Mouse (Mus musculus) CH12.LX (cell line): ENCODE results near the gene Papola. TPM values are rescaled to one million over a fixed set of nuclear protein-coding genes. Genes with fewer than 3 reads are reported as not detected.
A peak's percentile ranks its signal among the peaks of the same experiment; 100 is the strongest.

Experiments
- DNase-seq: peaks from one replicate; pipeline ENCODE4 v3.0.0-alpha.2; 2013; ENCODE audit errors: extremely low read depth
- H3K27ac ChIP-seq: 2 replicates; pipeline ENCODE4 v1.5.1; 2012; ENCODE audit warnings: low read depth, mild to moderate bottlenecking, control low read depth, moderate library complexity; ENCODE audit not compliant: insufficient read depth
- H3K27me3 ChIP-seq: replicated peaks from 2 replicates; pipeline ENCODE3; 2012; ENCODE audit warnings: inconsistent platforms
- H3K36me3 ChIP-seq, 2 experiments: replicated peaks in 1 of 2; 2 replicates each; pipeline versions ENCODE3 to v1.6.1; 2012; ENCODE audit warnings: inconsistent platforms in 1 of 2, low read length in 1 of 2, mild to moderate bottlenecking in 1 of 2, mixed read lengths in 1 of 2, moderate library complexity in 1 of 2; ENCODE audit not compliant: control insufficient read depth in 1 of 2, insufficient read depth in 1 of 2
- H3K4me1 ChIP-seq, 2 experiments: 2 replicates each; pipeline ENCODE4 v1.6.1; 2012; ENCODE audit warnings: inconsistent platforms in 1 of 2, moderate library complexity in 1 of 2; ENCODE audit not compliant: insufficient read depth in 2 of 2, control insufficient read depth in 1 of 2
- H3K4me2 ChIP-seq: 2 replicates; pipeline ENCODE4 v1.6.1; 2012; ENCODE audit warnings: low read depth, mild to moderate bottlenecking, control low read depth; ENCODE audit not compliant: poor library complexity, insufficient read depth, severe bottlenecking
- H3K4me3 ChIP-seq, 3 experiments: fragments of 150-350 bp in 1 of 3; sonication (generic) in 1 of 3; replicated peaks in 1 of 3; 2 replicates each; pipeline versions ENCODE3 to v1.5.1; 2011 to 2012; ENCODE audit warnings: low read depth in 2 of 3, low read length in 2 of 3, mild to moderate bottlenecking in 2 of 3, moderate library complexity in 2 of 3, control low read depth in 1 of 3, improper control_type of control experiment in 1 of 3, inconsistent platforms in 1 of 3, mixed read lengths in 1 of 3; ENCODE audit not compliant: poor library complexity in 1 of 3
- H3K79me2 ChIP-seq: replicated peaks from 2 replicates; pipeline ENCODE4 v1.6.1; 2012; ENCODE audit warnings: mild to moderate bottlenecking, moderate library complexity; ENCODE audit not compliant: control insufficient read depth, poor library complexity, insufficient read depth, severe bottlenecking; ENCODE audit errors: extremely low read depth
- H3K9ac ChIP-seq: 2 replicates; pipeline ENCODE4 v1.6.1; 2012; ENCODE audit warnings: low read depth, mild to moderate bottlenecking, control low read depth, moderate library complexity; ENCODE audit not compliant: insufficient read depth
- H3K9me3 ChIP-seq: replicated peaks from 2 replicates; pipeline ENCODE3; 2012; ENCODE audit warnings: low read length, inconsistent platforms, mixed read lengths
- BHLHE40 ChIP-seq: IDR thresholded peaks from 2 replicates; pipeline ENCODE4 v1.6.1; 2011; ENCODE audit warnings: mild to moderate bottlenecking, low read depth, low read length, improper control_type of control experiment
- E2F4 ChIP-seq: IDR thresholded peaks from 2 replicates; pipeline ENCODE4 v1.6.1; 2011; ENCODE audit warnings: low read depth, low read length, improper control_type of control experiment; ENCODE audit not compliant: insufficient replicate concordance
- ELF1 ChIP-seq: IDR thresholded peaks from 2 replicates; pipeline ENCODE4 v1.6.1; 2014; ENCODE audit warnings: low read depth, mild to moderate bottlenecking, inconsistent platforms, low read length, improper control_type of control experiment
- GABPA ChIP-seq: IDR thresholded peaks from 2 replicates; pipeline ENCODE4 v1.6.1; 2012; ENCODE audit warnings: low read depth, low read length, improper control_type of control experiment, inconsistent platforms; ENCODE audit not compliant: insufficient replicate concordance
- HCFC1 ChIP-seq: IDR thresholded peaks from 2 replicates; pipeline ENCODE4 v1.6.1; 2012; ENCODE audit warnings: low read depth, mild to moderate bottlenecking, inconsistent platforms, low read length, improper control_type of control experiment
- IRF4 ChIP-seq: IDR thresholded peaks from 2 replicates; pipeline ENCODE4 v1.6.1; 2014; ENCODE audit warnings: low read depth, mild to moderate bottlenecking, inconsistent platforms, low read length, improper control_type of control experiment
- JUND ChIP-seq: conservative IDR thresholded peaks from 2 replicates; pipeline ENCODE4 v1.6.1; 2011; ENCODE audit warnings: low read depth, low read length, improper control_type of control experiment
- KAT2A ChIP-seq: IDR thresholded peaks from 2 replicates; pipeline ENCODE4 v1.6.1; 2012; ENCODE audit warnings: low read length, improper control_type of control experiment, inconsistent platforms; ENCODE audit not compliant: insufficient replicate concordance
- MAX ChIP-seq: IDR thresholded peaks from 2 replicates; pipeline ENCODE4 v1.6.1; 2011; ENCODE audit warnings: low read length, improper control_type of control experiment
- MEF2A ChIP-seq: IDR thresholded peaks from 2 replicates; pipeline ENCODE4 v1.6.1; 2014; ENCODE audit warnings: low read depth, mild to moderate bottlenecking, inconsistent platforms, low read length, improper control_type of control experiment, borderline replicate concordance
- MXI1 ChIP-seq: IDR thresholded peaks from 2 replicates; pipeline ENCODE4 v1.6.1; 2011; ENCODE audit warnings: mild to moderate bottlenecking, low read depth, low read length, improper control_type of control experiment
- MYC ChIP-seq: IDR thresholded peaks from 2 replicates; pipeline ENCODE4 v1.6.1; 2011; ENCODE audit warnings: low read depth, mild to moderate bottlenecking, improper control_type of control experiment, low read length
- NELFE ChIP-seq: IDR thresholded peaks from 2 replicates; pipeline ENCODE4 v1.6.1; 2011; ENCODE audit warnings: low read depth, low read length, improper control_type of control experiment
- PAX5 ChIP-seq: IDR thresholded peaks from 2 replicates; pipeline ENCODE4 v1.6.1; 2012; ENCODE audit warnings: low read length, inconsistent platforms, mixed read lengths
- POLR2A ChIP-seq: IDR thresholded peaks from 2 replicates; pipeline ENCODE4 v1.6.1; 2011; ENCODE audit warnings: low read depth, mild to moderate bottlenecking, improper control_type of control experiment, low read length
- POLR2AphosphoS2 ChIP-seq: IDR thresholded peaks from 2 replicates; pipeline ENCODE4 v1.6.1; 2011; ENCODE audit warnings: low read depth, low read length, improper control_type of control experiment
- RCOR1 ChIP-seq: conservative IDR thresholded peaks from 2 replicates; pipeline ENCODE4 v1.6.1; 2012; ENCODE audit warnings: low read depth, mild to moderate bottlenecking, inconsistent platforms, low read length, improper control_type of control experiment
- SMC3 ChIP-seq: IDR thresholded peaks from 2 replicates; pipeline ENCODE4 v1.6.1; 2011; ENCODE audit warnings: low read depth, low read length, improper control_type of control experiment
- TBP ChIP-seq: conservative IDR thresholded peaks from 2 replicates; pipeline ENCODE4 v1.6.1; 2011; ENCODE audit warnings: low read depth, low read length, improper control_type of control experiment
- TCF12 ChIP-seq: IDR thresholded peaks from 2 replicates; pipeline ENCODE4 v1.6.1; 2014; ENCODE audit warnings: low read depth, mild to moderate bottlenecking, inconsistent platforms, low read length, improper control_type of control experiment
- USF1 ChIP-seq: IDR thresholded peaks from 2 replicates; pipeline ENCODE4 v1.6.1; 2014; ENCODE audit warnings: low read depth, mild to moderate bottlenecking, inconsistent platforms, low read length, improper control_type of control experiment
- dilution Hi-C: fragments of 300-500 bp; cut with MboI; formaldehyde crosslinking; loops from 2 replicates; pipeline ENCODE4 v1.14.3; 2020; ENCODE audit warnings: low sequenced_read_pairs; ENCODE audit not compliant: extremely low pct_unique_long_range_greater_than_20kb, extremely low pct_ligation_motif_present
- in situ Hi-C: fragments of 300-500 bp; cut with MboI; formaldehyde crosslinking; loops from 3 replicates; pipeline ENCODE4 v1.14.3; 2019; ENCODE audit warnings: low sequenced_read_pairs, low pct_ligation_motif_present, low pct_unique_long_range_greater_than_20kb, mixed read lengths
- polyA plus RNA-seq: library from polyadenylated mRNA; unstranded; fragments of >175 nt; gene quantifications from 2 replicates; pipeline ENCODE4 v1.2.1, GENCODE M21; 2012; ENCODE audit warnings: low read depth; ENCODE audit not compliant: insufficient read length
- total RNA-seq, 2 experiments: library from RNA; depleted of rRNA; stranded (reverse); fragments of 300-350 nt in 1 of 2; fragments of >200 nt in 1 of 2; gene quantifications; 2 replicates each; pipeline ENCODE4 v1.2.3; 2012 to 2014

Papola gene
- total and polyA plus RNA-seq, 3 experiments, result 100.0 to 150 (median 111) TPM

- no peak overlapping the region for H3K9ac ChIP-seq
- in situ Hi-C loops, result no loop called here
- no peaks in the 10 kb centered on the region for H3K27me3 ChIP-seq
- H3K4me2 ChIP-seq, result no peak overlapping the region
- no peak for DNase-seq
- TF ChIP-seq HCFC1 (no peak), MEF2A (no peak), KAT2A (no peak), ELF1 (no peak), USF1 (no peak), SMC3 (no peak), RCOR1 (no peak), IRF4 (no peak), BHLHE40 (no peak), TCF12 (no peak), POLR2A (no peak), POLR2AphosphoS2 (no peak), TBP (no peak), PAX5 (no peak), MYC (no peak), GABPA (no peak), JUND (no peak), MXI1 (no peak), MAX (no peak), E2F4 (no peak)
- no peak overlapping the region for H3K4me3 ChIP-seq
- H3K36me3 ChIP-seq, result no peaks in the 10 kb centered on the region
- no peaks in the 10 kb centered on the region for H3K79me2 ChIP-seq
- H3K4me1 ChIP-seq, result peaks cover 5 to 15% of the 10 kb centered on the region in 2 experiments; a peak in 3 of 4 replicates
- no peaks in the 10 kb centered on the region for H3K9me3 ChIP-seq
- dilution Hi-C loops, result no loop called here
- H3K27ac ChIP-seq, result no peak overlapping the region
Observed at GRCm38 (mm10) chr12:105759849-105760478, 24.5 kb upstream of the Papola start.

- peaks cover 5 to 13% of the 10 kb centered on the region in 2 experiments; a peak in 3 of 4 replicates for H3K4me1 ChIP-seq
- no peak overlapping the region for H3K27ac ChIP-seq
- H3K36me3 ChIP-seq, result no peaks in the 10 kb centered on the region
- H3K4me3 ChIP-seq, result peak overlapping the region in 1 of 3 experiments; percentile 32
- DNase-seq, result peak; percentile 30
- TF ChIP-seq BHLHE40, result peak; percentile 94
- TF ChIP-seq GABPA, result no peak
- peak; percentile 89 for TF ChIP-seq MAX
- TF ChIP-seq NELFE, result no peak
- TF ChIP-seq MYC, result peak; percentile 35; the same call in 1 of the 2 replicates
- in situ Hi-C loops (no loop called here), dilution Hi-C loops (no loop called here)
- H3K79me2 ChIP-seq, result no peaks in the 10 kb centered on the region
- no peaks in the 10 kb centered on the region for H3K27me3 ChIP-seq
- peak overlapping the region; percentile 45 for H3K4me2 ChIP-seq
- H3K9me3 ChIP-seq, result no peaks in the 10 kb centered on the region
- no peak overlapping the region for H3K9ac ChIP-seq
Observed at GRCm38 (mm10) chr12:105761171-105761570, 23.3 kb upstream of the Papola start.
